Mouse (Mus musculus) retina, postnatal 7 days (tissue): ENCODE data around the gene Slc4a3.

Experiments used
- DNase-seq: peaks from one replicate; pipeline ENCODE4 v3.0.0-alpha.2; 2012; ENCODE audit warnings: low read depth, low spot score

The Slc4a3 gene

GRCm38 (mm10) chr1:75559212-75559925 lies 13.3 kb downstream of the Slc4a3 start:
- DNase-seq: peak; percentile 89

GRCm38 (mm10) chr1:75560206-75560913 lies 14.3 kb downstream of the Slc4a3 start:
- DNase-seq: no peak

DNA sequence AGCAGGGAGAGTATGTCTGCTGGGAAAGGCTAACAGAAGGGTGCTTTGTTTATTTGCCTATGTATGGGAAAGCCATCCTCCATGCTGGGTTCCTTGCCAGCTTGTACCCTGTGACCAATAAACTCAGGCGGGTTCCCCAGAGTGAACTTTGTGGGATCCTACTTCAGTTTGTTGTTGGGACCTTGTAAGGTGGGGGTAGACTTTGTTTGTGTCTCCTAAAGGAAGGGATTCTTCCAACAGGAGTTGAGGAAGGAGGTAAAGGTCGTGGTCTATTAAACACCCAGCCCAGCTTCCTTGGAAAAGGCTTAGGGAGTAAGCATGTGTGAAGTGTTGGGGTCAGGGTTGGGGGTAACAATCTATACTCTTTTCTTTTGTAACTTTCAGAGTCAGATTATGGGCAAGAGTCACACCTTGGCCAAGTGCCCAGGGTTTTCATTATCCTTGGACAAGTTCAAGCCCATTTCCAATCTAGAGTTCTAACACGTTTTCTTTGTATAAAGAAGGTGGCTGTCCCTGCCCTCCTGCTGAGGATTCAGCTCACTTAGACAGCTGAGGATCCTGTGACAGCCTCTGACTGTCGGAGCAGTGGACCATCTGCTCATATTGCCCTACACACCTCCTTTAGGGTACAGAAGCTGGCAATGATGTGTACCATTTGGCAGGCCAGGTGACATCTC lies 15.3 kb downstream of the Slc4a3 start:
- DNase-seq: no peak

- no peak for DNase-seq
Observed at GRCm38 (mm10) chr1:75561898-75562238, 15.8 kb downstream of the Slc4a3 start.

DNA sequence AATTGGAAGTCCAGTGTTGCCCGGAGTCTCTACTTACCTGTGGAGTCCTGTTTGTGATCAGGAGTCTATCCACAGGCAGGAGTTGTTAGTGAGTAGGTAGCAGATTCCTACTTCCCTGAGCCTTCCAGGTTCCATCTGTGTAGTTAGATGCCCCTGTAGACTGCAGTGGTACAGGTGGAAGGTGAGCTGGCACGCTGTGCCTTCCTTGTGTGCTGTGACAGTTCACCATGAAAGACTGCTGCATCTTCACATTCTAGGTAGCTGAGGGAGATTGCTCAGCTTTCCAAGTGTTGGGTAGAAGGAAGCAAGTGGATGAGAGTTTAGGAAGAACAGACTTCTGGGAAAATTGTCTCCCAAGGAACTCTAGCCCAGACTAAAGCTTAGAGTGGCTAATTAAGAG lies 18.0 kb downstream of the Slc4a3 start:
- no peak for DNase-seq

DNA sequence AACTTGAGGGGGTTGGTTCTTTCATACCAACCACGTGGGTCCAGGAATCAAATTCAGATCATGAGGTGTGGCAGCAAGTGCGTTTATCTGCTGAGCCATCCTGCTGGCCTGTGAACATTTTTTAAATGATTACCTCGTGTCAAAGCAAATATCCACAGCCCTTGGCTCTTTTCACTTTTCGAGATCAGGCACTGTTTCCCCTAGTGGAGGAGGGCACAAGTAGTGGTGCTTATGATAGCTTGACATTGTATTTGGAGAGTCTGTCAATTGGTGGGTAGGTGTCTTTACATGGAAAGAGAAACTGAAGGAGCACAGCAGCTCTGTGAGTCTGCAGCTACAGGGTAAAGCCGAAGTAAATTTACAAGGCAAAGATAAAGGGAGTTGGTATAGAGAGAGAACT lies 18.9 kb downstream of the Slc4a3 start:
- DNase-seq: no peak

DNA sequence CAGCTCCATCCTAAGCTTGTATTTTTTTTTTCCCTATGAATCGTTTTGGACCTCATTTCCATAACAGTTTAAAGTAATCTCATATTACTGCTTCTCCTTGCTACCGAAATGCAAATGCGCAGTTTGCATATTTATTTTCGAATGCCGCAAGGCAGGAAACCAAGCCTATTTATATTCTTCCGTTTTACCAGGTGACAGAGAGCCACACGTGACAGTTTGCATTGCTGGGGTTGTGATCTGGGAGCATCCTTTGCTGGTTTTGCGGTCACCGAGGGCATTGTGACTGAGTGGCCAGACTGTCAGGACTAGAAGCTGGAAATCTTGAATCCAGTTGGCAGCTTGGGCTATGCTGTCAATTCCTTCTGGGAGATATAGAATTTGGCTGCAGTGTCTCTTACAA lies 19.6 kb downstream of the Slc4a3 start:
- no peak for DNase-seq

DNA sequence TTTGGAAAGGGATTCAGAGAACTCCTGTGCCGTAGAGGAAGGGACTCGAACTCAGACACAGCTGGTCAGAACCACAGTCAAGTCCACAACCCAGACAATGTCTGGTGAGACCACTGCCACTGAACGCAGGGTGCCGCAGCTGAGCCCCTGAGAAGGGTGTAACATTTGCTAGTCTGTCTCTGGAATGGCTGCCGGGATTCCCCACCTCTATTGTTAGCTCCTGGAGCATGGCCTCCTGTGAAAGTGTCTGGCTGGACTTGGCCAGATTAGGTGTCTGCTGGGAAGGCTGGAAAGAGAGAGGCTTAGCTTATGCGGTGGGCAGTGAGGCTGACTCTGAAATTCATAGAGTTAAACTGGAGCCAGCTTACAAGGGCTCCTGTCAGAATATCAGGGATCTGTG lies 24.3 kb downstream of the Slc4a3 start:
- DNase-seq: no peak

DNA sequence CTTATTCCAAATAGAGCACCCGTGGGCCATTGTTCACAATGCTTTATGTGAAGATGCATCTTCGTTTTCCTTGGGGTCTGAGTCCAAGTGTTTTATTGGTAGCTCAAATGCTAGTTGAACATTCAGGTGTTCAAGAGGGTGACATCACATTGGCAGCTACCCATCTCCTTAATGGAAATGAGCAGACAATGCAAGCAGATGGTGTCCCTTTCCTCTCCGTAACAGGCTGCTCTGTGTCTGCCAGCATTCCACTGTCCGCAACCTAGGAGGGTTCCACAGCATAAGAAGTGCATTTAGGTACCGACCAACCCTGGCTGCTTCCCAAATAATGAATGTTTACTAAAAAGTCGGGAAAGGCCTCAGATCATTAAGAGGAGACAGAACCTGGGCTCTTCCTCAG lies 26.7 kb downstream of the Slc4a3 start:
- no peak for DNase-seq

- no peak for DNase-seq
Observed at GRCm38 (mm10) chr1:75573715-75574114, 27.6 kb downstream of the Slc4a3 start.

DNA sequence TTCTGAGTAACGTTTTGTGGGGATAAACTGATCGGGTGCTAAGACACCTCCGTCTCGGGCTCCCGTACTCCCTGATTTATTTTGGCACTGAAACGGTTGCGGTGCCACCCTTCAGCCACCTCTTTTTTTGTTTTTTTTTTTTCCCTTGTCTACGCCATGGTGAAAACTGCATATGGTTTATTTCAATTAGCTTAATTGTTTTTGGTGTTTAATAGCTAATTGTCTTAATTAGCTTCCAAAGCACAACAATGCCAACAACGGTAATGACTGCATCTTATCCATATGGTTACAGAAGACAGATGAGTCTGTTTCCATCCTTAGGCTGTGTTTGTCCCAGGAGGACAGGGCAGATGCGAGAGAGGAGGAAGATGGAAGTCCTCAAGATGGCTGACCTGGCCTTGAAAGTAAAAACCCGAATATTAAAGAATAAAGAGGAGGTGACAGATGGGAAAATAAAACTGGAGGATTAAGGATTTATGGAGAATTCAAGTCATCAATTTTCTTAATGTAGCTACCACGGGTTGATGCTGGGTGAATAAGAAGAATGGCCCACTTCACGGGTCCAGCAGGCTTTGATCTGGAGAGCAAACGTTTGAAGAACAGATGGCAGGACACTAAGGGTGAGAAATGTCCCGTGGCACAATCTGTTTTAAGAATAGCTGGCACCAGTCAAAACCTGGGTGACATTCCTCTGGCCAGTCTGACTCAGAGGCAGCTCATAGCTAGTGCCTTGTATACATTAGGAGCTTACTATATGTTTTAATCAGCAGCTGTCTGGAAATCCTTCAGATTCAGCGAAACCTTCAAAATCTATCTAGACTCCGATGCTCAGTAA lies 28.6 kb downstream of the Slc4a3 start:
- DNase-seq: no peak

GRCm38 (mm10) chr1:75581936-75582624 lies 36.0 kb downstream of the Slc4a3 start:
- no peak for DNase-seq

GRCm38 (mm10) chr1:75582625-75582956 lies 36.5 kb downstream of the Slc4a3 start:
- DNase-seq: no peak

DNA sequence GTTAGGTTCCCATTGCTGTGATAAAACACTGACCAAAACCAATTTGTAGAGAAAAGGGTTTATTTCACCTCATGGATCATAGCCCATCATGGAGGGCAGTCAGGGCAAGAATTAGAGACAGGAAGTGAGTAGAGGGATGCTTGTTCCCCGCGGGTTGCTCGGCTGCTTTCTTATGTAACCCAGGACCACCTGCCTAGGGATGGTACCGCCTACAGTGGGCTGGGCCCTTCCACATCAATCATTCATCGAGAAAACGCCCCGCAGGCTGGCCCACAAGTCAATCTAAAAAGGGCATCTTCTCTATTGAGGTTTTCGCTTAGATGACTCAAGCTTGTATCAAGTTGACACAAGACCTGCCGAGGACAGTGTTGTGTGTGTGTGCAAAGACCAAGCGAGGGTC lies 37.0 kb downstream of the Slc4a3 start:
- DNase-seq: no peak

- no peak for DNase-seq
Observed at GRCm38 (mm10) chr1:75586791-75587190, 40.7 kb downstream of the Slc4a3 start.

DNA sequence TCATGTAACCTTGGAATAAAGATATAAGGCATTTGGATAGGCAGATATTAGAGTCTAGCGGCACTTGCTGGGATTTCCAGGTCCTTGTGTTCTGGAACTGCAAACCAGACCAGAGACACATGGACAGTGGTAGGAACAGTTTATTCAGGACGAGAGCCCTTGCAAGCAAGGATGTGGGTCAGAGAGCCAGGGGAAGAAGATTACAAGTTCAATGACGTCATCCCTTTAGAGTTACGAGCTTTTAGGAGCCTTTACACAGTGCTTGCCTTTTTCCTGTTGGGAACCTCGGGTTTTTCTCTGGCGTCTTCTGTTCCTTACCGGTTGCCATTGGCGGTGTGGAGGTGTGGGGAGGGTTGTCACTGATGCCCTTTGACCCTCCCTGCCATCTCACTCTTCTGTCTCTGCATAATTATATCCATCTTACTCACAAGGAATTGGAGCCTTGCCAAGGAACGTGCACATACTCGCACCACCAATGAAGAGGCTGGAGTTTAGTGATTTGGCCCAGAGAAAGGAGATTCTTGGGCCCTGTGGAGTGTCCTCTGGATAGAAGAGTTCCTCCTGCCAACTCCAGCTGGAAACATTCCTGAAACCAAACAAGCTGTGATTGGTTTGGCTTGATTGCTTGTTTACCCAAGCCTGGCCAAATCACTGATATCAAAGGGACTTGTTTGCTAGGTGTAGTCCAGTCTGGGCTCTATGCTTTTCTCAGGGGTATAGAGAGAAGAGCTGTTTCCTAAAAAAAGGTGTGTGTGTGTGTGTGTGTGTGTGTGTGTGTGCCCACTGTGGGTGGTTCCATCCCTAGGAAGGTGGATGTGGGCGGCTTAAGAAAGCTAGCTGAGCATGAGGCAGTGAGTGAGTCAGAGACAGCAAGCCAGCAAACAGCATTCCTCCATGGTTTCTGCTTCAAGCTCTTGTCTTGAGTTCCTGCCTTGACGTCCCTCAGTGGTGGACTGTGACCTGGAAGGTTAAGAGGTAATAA lies 42.0 kb downstream of the Slc4a3 start:
- no peak for DNase-seq

GRCm38 (mm10) chr1:75588874-75589273 lies 42.8 kb downstream of the Slc4a3 start:
- DNase-seq: no peak

DNA sequence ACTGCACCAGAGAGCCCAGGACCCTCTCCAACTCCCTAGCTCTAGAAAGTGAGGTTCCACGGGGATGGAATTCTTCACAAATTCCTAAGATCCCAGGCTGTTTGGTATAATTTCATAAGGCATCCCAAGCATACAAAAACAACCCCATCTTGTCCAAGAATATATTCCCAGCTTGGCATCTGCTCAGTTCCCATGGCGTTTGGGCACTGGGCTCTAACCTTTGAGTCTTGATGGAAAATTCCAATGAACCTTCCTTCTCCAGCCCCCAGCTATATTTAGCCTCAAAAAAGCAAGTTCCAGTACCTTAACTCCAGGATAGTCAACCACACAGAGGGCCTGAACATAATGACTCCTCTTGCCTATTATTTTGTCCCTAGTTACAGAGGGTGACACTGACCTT lies 43.9 kb downstream of the Slc4a3 start:
- DNase-seq: no peak

GRCm38 (mm10) chr1:75593956-75594355 lies 47.9 kb downstream of the Slc4a3 start:
- no peak for DNase-seq

DNA sequence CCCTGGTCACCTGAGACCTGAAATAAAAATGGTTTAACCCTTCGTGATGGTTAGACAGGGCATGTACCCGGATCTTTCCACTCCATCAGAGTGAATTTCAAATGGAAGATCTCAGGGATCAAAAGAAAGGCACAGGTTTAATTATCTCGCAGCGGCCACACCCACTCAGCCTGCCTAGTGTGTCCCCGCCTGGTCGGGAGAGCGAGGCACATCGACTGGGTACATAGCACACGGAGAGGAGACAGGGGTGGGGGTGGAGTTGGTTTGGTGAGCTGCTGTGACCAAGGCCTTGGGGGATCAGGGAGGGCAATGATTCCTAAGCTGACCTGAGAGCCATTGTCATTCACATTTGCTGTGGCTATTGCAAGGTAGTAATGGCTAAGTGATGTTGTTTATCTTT lies 48.8 kb downstream of the Slc4a3 start:
- no peak for DNase-seq
